Mouse (Mus musculus) intestine, embryonic 16.5 days (tissue): ENCODE measurements around the gene Olfr617. TPM values are rescaled to one million over a fixed set of nuclear protein-coding genes. Genes with fewer than 3 reads are reported as not detected.

Experiments used
- microRNA-seq: library from miRNA; unstranded; fragments of <30 nt; microRNA quantifications from one replicate; pipeline ENCODE4, GENCODE M21; 2016
- polyA plus RNA-seq: library from polyadenylated mRNA; unstranded; fragments of >200 nt; fragmentation: Nextera tagmentation; extraction: Ambion mirVana; gene quantifications from 2 replicates; pipeline ENCODE4 v1.2.1, GENCODE M21; 2015

Olfr617 gene
- polyA plus RNA-seq, 1 experiment from 2014 or later: not detected

Small RNAs within 50 kb of the gene (microRNA-seq; reads per million reads assigned to microRNA genes)
- gene Gm26506: not detected

Other genes starting within 250 kb of the Olfr617 start
- gene Olfr598, start 249.5 kb upstream of the Olfr617 start, polyA plus RNA-seq: not detected in 2 replicates
- not detected in 2 replicates for gene Olfr599, start 237.1 kb upstream of the Olfr617 start, polyA plus RNA-seq
- not detected in 2 replicates for gene Olfr600, start 223.4 kb upstream of the Olfr617 start, polyA plus RNA-seq
- not detected in 2 replicates for gene Olfr601, start 210.4 kb upstream of the Olfr617 start, polyA plus RNA-seq
- not detected in 2 replicates for gene Olfr603, start 186.9 kb upstream of the Olfr617 start, polyA plus RNA-seq
- gene Usp17lc, start 158.0 kb upstream of the Olfr617 start, polyA plus RNA-seq: not detected in 2 replicates
- gene Olfr605, start 127.6 kb upstream of the Olfr617 start, polyA plus RNA-seq: not detected in 2 replicates
- gene Olfr606, start 124.0 kb upstream of the Olfr617 start, polyA plus RNA-seq: not detected in 2 replicates
- gene Olfr607, start 108.9 kb upstream of the Olfr617 start, polyA plus RNA-seq: not detected in 2 replicates
- gene Olfr608, start 103.2 kb upstream of the Olfr617 start, polyA plus RNA-seq: not detected in 2 replicates
- gene Olfr609, start 75.0 kb upstream of the Olfr617 start, polyA plus RNA-seq: not detected in 2 replicates
- gene Olfr610, start 60.9 kb upstream of the Olfr617 start, polyA plus RNA-seq: not detected in 2 replicates
- not detected in 2 replicates for gene Olfr611, start 52.2 kb upstream of the Olfr617 start, polyA plus RNA-seq
- gene Olfr612, start 30.3 kb upstream of the Olfr617 start, polyA plus RNA-seq: not detected in 2 replicates
- gene Olfr613, start 25.0 kb upstream of the Olfr617 start, polyA plus RNA-seq: not detected in 2 replicates
- gene Olfr615, start 17.0 kb upstream of the Olfr617 start, polyA plus RNA-seq: not detected in 2 replicates
- gene Olfr616, start 3.9 kb upstream of the Olfr617 start, polyA plus RNA-seq: not detected in 2 replicates
- not detected in 2 replicates for gene Olfr618, start 17.0 kb downstream of the Olfr617 start, polyA plus RNA-seq
- gene Olfr619, start 27.5 kb downstream of the Olfr617 start, polyA plus RNA-seq: not detected in 2 replicates
- gene Olfr620, start 39.5 kb downstream of the Olfr617 start, polyA plus RNA-seq: not detected in 2 replicates
- not detected in 2 replicates for gene Olfr622, start 69.6 kb downstream of the Olfr617 start, polyA plus RNA-seq
- not detected in 2 replicates for gene Olfr623, start 90.6 kb downstream of the Olfr617 start, polyA plus RNA-seq
- 0.04 and 0.06 TPM in 2 replicates for gene Olfr624, start 98.1 kb downstream of the Olfr617 start, polyA plus RNA-seq
- not detected in 2 replicates for gene Olfr625-ps1, start 109.7 kb downstream of the Olfr617 start, polyA plus RNA-seq
- gene Olfr243, start 141.6 kb downstream of the Olfr617 start, polyA plus RNA-seq: not detected in 2 replicates
- not detected in 2 replicates for gene Olfr628, start 157.3 kb downstream of the Olfr617 start, polyA plus RNA-seq
- not detected in 2 replicates for gene Olfr629, start 171.9 kb downstream of the Olfr617 start, polyA plus RNA-seq
- not detected in 2 replicates for gene Olfr630, start 184.3 kb downstream of the Olfr617 start, polyA plus RNA-seq
- not detected in 2 replicates for gene Olfr69, start 198.5 kb downstream of the Olfr617 start, polyA plus RNA-seq
- gene Olfr68, start 206.6 kb downstream of the Olfr617 start, polyA plus RNA-seq: not detected in 2 replicates
- gene Olfr67, start 218.8 kb downstream of the Olfr617 start, polyA plus RNA-seq: not detected in 2 replicates
- 1,955 and 2,476 TPM in 2 replicates for gene Hbb-bt, start 240.9 kb downstream of the Olfr617 start, polyA plus RNA-seq